Mouse (Mus musculus) heart, adult 2 months (tissue): Measurements from ENCODE around the gene Acadvl. TPM values are rescaled to one million over a fixed set of nuclear protein-coding genes. Genes with fewer than 3 reads are reported as not detected.
A peak's percentile ranks its signal among the peaks of the same experiment; 100 is the strongest.

Experiments used
- DNase-seq, 2 experiments: peaks; one replicate each; pipeline ENCODE4 v3.0.0; 2021
- H3K27ac ChIP-seq: fragments of 200-600 bp; 2 replicates; pipeline ENCODE4 v1.8.1; 2022
- H3K27me3 ChIP-seq: fragments of 200-500 bp; 2 replicates; pipeline ENCODE4 v1.6.1; 2012; ENCODE audit warnings: mild to moderate bottlenecking, low read length, inconsistent platforms, mixed read lengths; ENCODE audit not compliant: control insufficient read depth, insufficient read depth
- H3K36me3 ChIP-seq: fragments of 200-500 bp; 2 replicates; pipeline ENCODE4 v1.6.1; 2012; ENCODE audit warnings: low read length, inconsistent platforms; ENCODE audit not compliant: control insufficient read depth, insufficient read depth
- H3K4me1 ChIP-seq: fragments of 200-500 bp; 2 replicates; pipeline ENCODE4 v1.6.1; 2011; ENCODE audit warnings: low read length; ENCODE audit not compliant: control insufficient read depth, insufficient read depth
- H3K4me3 ChIP-seq: fragments of 200-600 bp; 2 replicates; pipeline ENCODE4 v1.8.1; 2022
- H3K79me2 ChIP-seq: fragments of 200-500 bp; replicated peaks from 2 replicates; pipeline ENCODE4 v1.6.1; 2012; ENCODE audit warnings: mild to moderate bottlenecking, inconsistent platforms, low read length, moderate library complexity, mixed read lengths; ENCODE audit not compliant: control insufficient read depth, insufficient read depth
- H3K9ac ChIP-seq: fragments of 200-500 bp; 2 replicates; pipeline ENCODE4 v1.6.1; 2012; ENCODE audit warnings: low read depth, mild to moderate bottlenecking, control low read depth, inconsistent platforms, low read length, mixed read lengths
- CTCF ChIP-seq: fragments of 200-600 bp; IDR thresholded peaks from 2 replicates; pipeline ENCODE4 v1.8.1; 2022; ENCODE audit warnings: antibody characterized with exemption, mild to moderate bottlenecking, moderate library complexity
- EP300 ChIP-seq: fragments of 200-500 bp; IDR thresholded peaks from 2 replicates; pipeline ENCODE4 v1.6.1; 2011; ENCODE audit warnings: low read depth, low read length, control low read depth; ENCODE audit not compliant: insufficient read depth
- POLR2A ChIP-seq: fragments of 200-500 bp; IDR thresholded peaks from 2 replicates; pipeline ENCODE4 v1.6.1; 2011; ENCODE audit warnings: mild to moderate bottlenecking, low read depth, low read length, control low read depth; ENCODE audit not compliant: insufficient read depth
- WGBS: fragments of 180-500 bp; shearing (Covaris S2); methylation state at CpG from one replicate; pipeline ENCODE4 v1.1.7; 2018; 5-methylcytosine and 5-hydroxymethylcytosine counted together
- intact Hi-C: fragments of 180-260 bp; cut with DNase I; formaldehyde crosslinking; loops from one replicate; pipeline ENCODE4 v1.15.1; 2025
- polyA plus RNA-seq: library from polyadenylated mRNA; depleted of rRNA; stranded (reverse); fragments of >200 nt; gene quantifications from 2 replicates; pipeline ENCODE4 v1.2.3, GENCODE M21; 2012
- total RNA-seq, 2 experiments: library from RNA; stranded (reverse); gene quantifications; 2 replicates each; pipeline ENCODE4 v1.2.3; 2021

Gene Acadvl
- total and polyA plus RNA-seq, 3 experiments, result 701 to 1,355 (median 1,139) TPM

GRCm38 (mm10) chr11:70053898-70054570, 38.8 kb upstream of the Acadvl start, which contains the start of gene Asgr1:
Gene Asgr1, plus strand, starts transcription at chr11:70054085.
- H3K27ac ChIP-seq, result no peak within 1 kb of the TSS
- H3K36me3 ChIP-seq, result no peaks in the 10 kb centered on the region
- H3K4me3 ChIP-seq, result no peak within 1 kb of the TSS
- H3K79me2 ChIP-seq, result no peaks in the 10 kb centered on the region
- no peaks in the 10 kb centered on the region for H3K27me3 ChIP-seq
- TF ChIP-seq CTCF (no peak), EP300 (no peak), POLR2A (no peak)
- DNase-seq, result no peak
- intact Hi-C loops, result loop anchor here (2.0 to 10.0 kb wide), 2 partner anchors 159 to 261 kb away; partner anchors contain the start of gene Slc16a11
- H3K9ac ChIP-seq, result no peak within 1 kb of the TSS
- WGBS, result 90% methylated on average over 10 of the region's 10 CpGs
- H3K4me1 ChIP-seq, result no peaks in the 10 kb centered on the region

GRCm38 (mm10) chr11:70053156-70053555, 37.9 kb upstream of the Acadvl start:
- DNase-seq, result no peak
- no peaks in the 10 kb centered on the region for H3K36me3 ChIP-seq
- no peaks in the 10 kb centered on the region for H3K4me1 ChIP-seq
- no peak overlapping the region for H3K9ac ChIP-seq
- no peaks in the 10 kb centered on the region for H3K27me3 ChIP-seq
- intact Hi-C loops, result loop anchor here (10.0 kb wide), 1 partner anchor 262 kb away; no protein-coding TSS in a partner anchor
- no peaks in the 10 kb centered on the region for H3K79me2 ChIP-seq
- TF ChIP-seq POLR2A (no peak), CTCF (no peak), EP300 (no peak)
- no peak overlapping the region for H3K27ac ChIP-seq
- H3K4me3 ChIP-seq, result no peak overlapping the region
- 70% methylated on average over 7 of the region's 7 CpGs for WGBS

- TF ChIP-seq CTCF (peak; percentile 52), EP300 (no peak)
- no peak for DNase-seq
- no peaks in the 10 kb centered on the region for H3K4me1 ChIP-seq
- 47% methylated on average over 10 of the region's 10 CpGs for WGBS
- H3K4me3 ChIP-seq, result no peak overlapping the region
- intact Hi-C loops, result loop anchor here (10.0 kb wide), 1 partner anchor 265 kb away; no protein-coding TSS in a partner anchor
- no peaks in the 10 kb centered on the region for H3K36me3 ChIP-seq
- H3K79me2 ChIP-seq, result no peaks in the 10 kb centered on the region
- no peak overlapping the region for H3K9ac ChIP-seq
- no peak overlapping the region for H3K27ac ChIP-seq
- H3K27me3 ChIP-seq, result no peaks in the 10 kb centered on the region
Observed at GRCm38 (mm10) chr11:70049816-70050215, 34.6 kb upstream of the Acadvl start.

GRCm38 (mm10) chr11:70049366-70049765, 34.2 kb upstream of the Acadvl start:
- Histone ChIP-seq H3K4me3 (no peak overlapping the region), H3K4me1 (no peaks in the 10 kb centered on the region), H3K27ac (no peak overlapping the region), H3K9ac (no peak overlapping the region), H3K36me3 (no peaks in the 10 kb centered on the region), H3K79me2 (no peaks in the 10 kb centered on the region), H3K27me3 (no peaks in the 10 kb centered on the region)
- TF ChIP-seq EP300 (no peak), POLR2A (no peak), CTCF (no peak)
- WGBS, result 72% methylated on average over 6 of the region's 6 CpGs
- no peak for DNase-seq
- intact Hi-C loops, result no loop called here

- DNase-seq, result no peak
- no peak for TF ChIP-seq POLR2A
- TF ChIP-seq EP300, result no peak
- TF ChIP-seq CTCF, result no peak
- H3K27me3 ChIP-seq, result no peaks in the 10 kb centered on the region
- H3K36me3 ChIP-seq, result no peaks in the 10 kb centered on the region
- H3K79me2 ChIP-seq, result no peaks in the 10 kb centered on the region
- no peak overlapping the region for H3K4me3 ChIP-seq
- H3K4me1 ChIP-seq, result no peaks in the 10 kb centered on the region
- no peak overlapping the region for H3K27ac ChIP-seq
- H3K9ac ChIP-seq, result no peak overlapping the region
- 48% methylated on average over 9 of the region's 9 CpGs for WGBS
- intact Hi-C loops, result no loop called here
Observed at GRCm38 (mm10) chr11:70045435-70045834, 30.2 kb upstream of the Acadvl start.

GRCm38 (mm10) chr11:70043665-70044064, 28.5 kb upstream of the Acadvl start:
- no peak overlapping the region for H3K27ac ChIP-seq
- intact Hi-C loops, result no loop called here
- WGBS, result 86% methylated on average over 7 of the region's 7 CpGs
- H3K79me2 ChIP-seq, result no peaks in the 10 kb centered on the region
- no peak for DNase-seq
- no peak for TF ChIP-seq POLR2A
- no peak for TF ChIP-seq EP300
- no peak for TF ChIP-seq CTCF
- no peak overlapping the region for H3K9ac ChIP-seq
- H3K4me1 ChIP-seq, result no peaks in the 10 kb centered on the region
- no peaks in the 10 kb centered on the region for H3K27me3 ChIP-seq
- H3K4me3 ChIP-seq, result no peak overlapping the region
- no peaks in the 10 kb centered on the region for H3K36me3 ChIP-seq
